In genomic region chr3:83004801-83005200, GRCm38 (mm10) we compare ENCODE assay signal across 19 mouse cellular contexts. TPM values are rescaled to one million over a fixed set of nuclear protein-coding genes. Genes with fewer than 3 reads are reported as not detected.
"Had no signal": no experiment of that assay in that cellular context is flagged by ENCODE, and none has a peak within 500 bp of the region (broad histone marks: within the 10 kb centered on the region; RNA-seq: fewer than 3 reads in every experiment).

No protein-coding gene starts in this region.

- H3K9ac ChIP-seq: neural tube, embryonic 15.5 days; stomach, embryonic 15.5 days had no signal

- H3K9me3 ChIP-seq: neural tube, embryonic 15.5 days; stomach, embryonic 15.5 days had no signal

- H3K27ac ChIP-seq: neural tube, embryonic 15.5 days; stomach, embryonic 15.5 days; stomach, postnatal 0 days had no signal

- DNase-seq: retina, postnatal 1 day; right cerebral cortex, adult 18-20 months; right cerebral cortex, postnatal 14 days; right cerebral cortex, postnatal 25 days; right cerebral cortex, postnatal 4 days; spleen, adult 18-20 months; thymus, adult 18-20 months; thymus, adult 2 months; thymus, postnatal 14 days; thymus, postnatal 25 days; thymus, postnatal 36 days; thymus, postnatal 4 days had no signal

- H3K4me1 ChIP-seq: neural tube, embryonic 15.5 days; stomach, embryonic 15.5 days had no signal

- H3K4me3 ChIP-seq: neural tube, embryonic 15.5 days; stomach, embryonic 15.5 days had no signal

- H3K4me2 ChIP-seq: neural tube, embryonic 15.5 days; stomach, embryonic 15.5 days had no signal

- H3K27me3 ChIP-seq: neural tube, embryonic 15.5 days; stomach, embryonic 15.5 days had no signal

- H3K36me3 ChIP-seq: neural tube, embryonic 15.5 days; stomach, embryonic 15.5 days had no signal

RNA-seq across cellular contexts. Expression of gene Fgg, which starts 2.7 kb away (rescaled TPM):
- total RNA-seq: neutrophil, adult 5-6 weeks had no signal
- polyA plus RNA-seq: neural tube, embryonic 15.5 days; small intestine, adult 2 months; urinary bladder, adult 2 months had no signal

RNA-seq across cellular contexts. Expression of gene Fga, which starts 21.1 kb away (rescaled TPM):
- total RNA-seq: neutrophil, adult 5-6 weeks had no signal
- polyA plus RNA-seq: small intestine, adult 2 months; urinary bladder, adult 2 months had no signal

RNA-seq across cellular contexts. Expression of gene Fgb, which starts 44.9 kb away (rescaled TPM):
- total RNA-seq: neutrophil, adult 5-6 weeks had no signal
- polyA plus RNA-seq: small intestine, adult 2 months; spleen, adult 2 months had no signal
